Mouse (Mus musculus) G1E (cell line): Measurements from ENCODE around the gene D430042O09Rik.

Experiments used
- CTCF ChIP-seq: IDR thresholded peaks from 2 replicates; pipeline ENCODE4 v1.5.1; 2012; ENCODE audit warnings: low read depth, low read length, inconsistent platforms, mixed read lengths
- GATA1 ChIP-seq: IDR thresholded peaks from 2 replicates; pipeline ENCODE4 v1.6.1; 2012; ENCODE audit warnings: borderline replicate concordance, low read length, inconsistent platforms, mixed read lengths
- GATA2 ChIP-seq: IDR thresholded peaks from 2 replicates; pipeline ENCODE4 v1.6.1; 2012; ENCODE audit warnings: low read depth, low read length, inconsistent platforms, borderline replicate concordance
- POLR2AphosphoS5 ChIP-seq: IDR thresholded peaks from 2 replicates; pipeline ENCODE4 v1.6.1; 2012; ENCODE audit warnings: low read depth, low read length, inconsistent platforms; ENCODE audit not compliant: insufficient replicate concordance
- TAL1 ChIP-seq: conservative IDR thresholded peaks from 2 replicates; pipeline ENCODE4 v1.6.1; 2012; ENCODE audit warnings: low read depth, low read length, inconsistent platforms, mixed read lengths

DNA sequence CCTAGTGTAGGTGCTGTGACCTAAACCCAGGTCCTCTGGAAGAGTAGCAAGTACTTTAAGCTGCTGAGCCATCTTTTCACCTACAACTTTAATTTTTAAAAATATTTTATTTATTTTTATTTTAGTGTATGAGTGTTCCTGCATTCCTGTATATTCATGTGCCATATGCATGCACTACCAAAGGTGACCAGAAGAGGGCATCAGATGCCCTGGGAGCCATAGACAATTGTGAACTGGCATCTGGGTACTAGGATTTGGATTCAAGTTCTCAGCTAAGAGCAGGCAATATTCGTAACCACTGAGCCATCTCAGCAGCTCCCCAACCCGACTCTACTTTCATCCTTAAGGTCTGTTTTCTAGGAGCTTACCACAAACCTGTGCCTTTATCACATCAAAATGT lies 32.8 kb upstream of the D430042O09Rik start:
- TF ChIP-seq GATA1 (no peak), CTCF (peak; percentile 73), TAL1 (no peak), GATA2 (no peak), POLR2AphosphoS5 (no peak)
